Mouse (Mus musculus) intestine, postnatal 0 days (tissue): ENCODE data around the gene Rbm44. TPM values are rescaled to one million over a fixed set of nuclear protein-coding genes. Genes with fewer than 3 reads are reported as not detected.
A peak's percentile ranks its signal among the peaks of the same experiment; 100 is the strongest.

Experiments
- ATAC-seq: fragments of 200-750 bp; cut with Nextera tagmentation; 2 replicates; pipeline ENCODE4 v1.8.0; 2017; ENCODE audit warnings: mild to moderate bottlenecking, moderate TSS enrichment, moderate library complexity
- H3K27ac ChIP-seq: fragments of 300-500 bp; sonication (generic); 2 replicates; pipeline ENCODE4 v1.5.1; 2014; ENCODE audit warnings: mild to moderate bottlenecking, low read depth, low read length, moderate library complexity
- H3K27me3 ChIP-seq: fragments of 300-500 bp; sonication (generic); replicated peaks from 2 replicates; pipeline ENCODE4 v1.6.1; 2014; ENCODE audit warnings: low read length, mixed read lengths; ENCODE audit not compliant: control insufficient read depth, insufficient read depth
- H3K36me3 ChIP-seq: fragments of 300-500 bp; sonication (generic); 2 replicates; pipeline ENCODE4 v1.6.1; 2014; ENCODE audit warnings: mild to moderate bottlenecking, moderate library complexity; ENCODE audit not compliant: control insufficient read depth, insufficient read depth
- H3K4me1 ChIP-seq: fragments of 300-500 bp; sonication (generic); replicated peaks from 2 replicates; pipeline ENCODE4 v1.6.1; 2014; ENCODE audit warnings: antibody characterized with exemption, low read length, mixed read lengths; ENCODE audit not compliant: control insufficient read depth, insufficient read depth
- H3K4me2 ChIP-seq: fragments of 300-500 bp; sonication (generic); replicated peaks from 2 replicates; pipeline ENCODE4 v1.6.1; 2014; ENCODE audit warnings: low read depth, mild to moderate bottlenecking, moderate library complexity
- H3K4me3 ChIP-seq: fragments of 300-500 bp; sonication (generic); 2 replicates; pipeline ENCODE4 v1.5.1; 2014; ENCODE audit warnings: low read depth, low read length
- H3K9ac ChIP-seq: fragments of 300-500 bp; sonication (generic); 2 replicates; pipeline ENCODE4 v1.6.1; 2014; ENCODE audit warnings: mild to moderate bottlenecking, low read depth, low read length
- H3K9me3 ChIP-seq: fragments of 300-500 bp; sonication (generic); 2 replicates; pipeline ENCODE4 v1.6.1; 2016; ENCODE audit warnings: mixed run types; ENCODE audit not compliant: control insufficient read depth
- CTCF ChIP-seq: sonication (generic); IDR thresholded peaks from 2 replicates; pipeline ENCODE4 v1.5.1; 2016; ENCODE audit warnings: low read depth, mild to moderate bottlenecking, control low read depth, antibody characterized with exemption, moderate library complexity
- WGBS: fragments of 180-500 bp; shearing (Covaris S2); extraction: QIAGEN DNeasy Blood & Tissue Kit; methylation state at CpG from one replicate; pipeline ENCODE4 v1.1.7; 2014; 5-methylcytosine and 5-hydroxymethylcytosine counted together
- polyA plus RNA-seq: library from polyadenylated mRNA; unstranded; fragments of >200 nt; fragmentation: Nextera tagmentation; extraction: Ambion mirVana; gene quantifications from 2 replicates; pipeline ENCODE4 v1.2.1, GENCODE M21; 2015

The Rbm44 gene
- polyA plus RNA-seq, 1 experiment from 2014 or later = 0.13 TPM

DNA sequence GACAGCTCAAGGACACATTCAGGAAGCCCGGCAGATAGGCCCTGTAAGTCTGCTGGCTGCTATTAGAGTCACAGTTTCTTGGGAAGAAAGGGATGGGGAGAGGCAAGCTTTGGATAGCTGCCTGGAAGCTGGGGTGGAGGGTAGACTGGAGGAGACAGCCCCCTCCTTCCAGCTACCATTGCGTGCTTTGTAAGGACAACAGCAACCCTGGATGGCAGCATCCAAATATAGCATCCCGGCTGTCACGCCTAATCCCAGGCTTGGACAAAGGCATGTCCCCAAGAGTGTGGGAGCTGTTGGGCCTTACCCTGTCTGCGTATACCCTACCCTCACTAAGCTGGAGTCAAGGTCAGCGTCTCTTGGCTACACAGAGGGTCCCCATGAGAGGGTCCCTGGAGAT is 64.5 kb downstream of the Rbm44 start:
- Histone ChIP-seq H3K27ac (no peak overlapping the region), H3K27me3 (no peaks in the 10 kb centered on the region), H3K9ac (no peak overlapping the region), H3K4me2 (no peak overlapping the region), H3K36me3 (no peaks in the 10 kb centered on the region), H3K4me3 (no peak overlapping the region), H3K9me3 (no peaks in the 10 kb centered on the region), H3K4me1 (no peaks in the 10 kb centered on the region)
- 73% methylated on average over 6 of the region's 6 CpGs for WGBS
- ATAC-seq = no peak
- no peak for TF ChIP-seq CTCF

DNA sequence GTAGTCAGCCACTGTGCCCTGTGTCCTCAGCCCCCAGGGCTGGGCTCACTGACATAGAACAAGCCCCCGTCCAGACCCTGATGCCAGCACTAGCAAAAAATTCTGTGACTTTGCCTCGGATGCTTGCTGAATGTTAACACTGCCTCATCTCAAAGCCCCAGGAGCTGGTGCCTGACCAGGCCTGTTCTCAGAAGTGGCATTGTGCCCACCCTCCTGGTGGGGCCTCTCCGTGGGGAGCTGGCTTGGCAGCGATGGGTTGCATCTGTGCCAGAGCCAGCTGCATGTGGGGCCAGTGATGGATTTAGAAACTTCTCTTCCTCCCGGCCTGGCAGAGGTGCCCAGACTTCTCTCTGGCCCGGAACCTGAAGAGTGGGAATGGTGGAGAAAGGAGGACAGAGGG is 64.9 kb downstream of the Rbm44 start:
- Histone ChIP-seq H3K27ac (no peak overlapping the region), H3K4me1 (no peaks in the 10 kb centered on the region), H3K27me3 (no peaks in the 10 kb centered on the region), H3K9me3 (no peaks in the 10 kb centered on the region), H3K9ac (no peak overlapping the region), H3K4me3 (no peak overlapping the region), H3K4me2 (no peak overlapping the region), H3K36me3 (no peaks in the 10 kb centered on the region)
- ATAC-seq = no peak
- no peak for TF ChIP-seq CTCF
- WGBS = 81% methylated on average over 6 of the region's 6 CpGs

DNA sequence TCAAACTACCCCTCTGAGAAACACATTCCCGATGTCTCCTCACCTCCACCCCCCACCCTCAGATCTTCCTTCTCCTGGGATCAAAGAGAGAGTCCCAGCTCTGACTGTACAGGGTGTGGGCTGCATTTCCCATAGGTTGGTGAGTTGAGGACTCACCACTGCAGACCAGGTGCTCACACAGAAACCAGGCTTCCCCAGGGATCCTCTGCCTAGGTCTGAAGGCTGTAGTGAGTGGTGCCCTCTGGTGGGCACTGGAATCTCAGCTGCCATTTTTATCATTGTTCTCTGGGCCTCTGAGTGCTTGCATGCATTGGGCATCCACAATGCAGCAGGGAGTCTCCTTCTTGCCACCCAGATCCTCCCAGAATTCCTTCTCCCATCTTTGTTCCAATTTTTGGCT is 66.2 kb downstream of the Rbm44 start:
- H3K4me2 ChIP-seq = no peak overlapping the region
- H3K4me1 ChIP-seq = no peaks in the 10 kb centered on the region
- H3K4me3 ChIP-seq = no peak overlapping the region
- 73% methylated on average over 1 of the region's 1 CpGs for WGBS
- no peaks in the 10 kb centered on the region for H3K9me3 ChIP-seq
- no peaks in the 10 kb centered on the region for H3K27me3 ChIP-seq
- H3K36me3 ChIP-seq = no peaks in the 10 kb centered on the region
- no peak for ATAC-seq
- no peak overlapping the region for H3K27ac ChIP-seq
- H3K9ac ChIP-seq = no peak overlapping the region
- TF ChIP-seq CTCF = peak; percentile 86

DNA sequence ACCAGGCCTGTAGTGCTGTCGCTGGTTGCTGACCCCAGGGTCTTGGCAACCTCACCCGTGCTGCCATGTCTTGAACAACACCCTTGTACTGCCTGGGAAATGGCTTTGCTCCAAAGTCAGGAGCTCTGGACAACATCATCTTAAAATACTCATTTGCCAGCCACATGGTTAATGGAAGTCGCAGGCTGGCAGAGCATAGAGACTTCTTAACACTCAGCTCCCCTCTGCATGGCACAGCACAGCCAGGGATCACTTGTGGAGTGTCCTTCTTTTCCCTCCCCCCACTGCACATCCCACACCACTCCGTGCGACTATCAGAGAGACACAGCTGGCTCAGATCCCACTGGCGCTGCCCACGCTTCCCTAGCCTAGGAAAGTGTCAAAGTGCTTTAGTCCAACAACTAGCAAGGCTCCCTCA is 66.7 kb downstream of the Rbm44 start:
- whole genome bisulfite sequencing = 65% methylated on average over 7 of the region's 7 CpGs
- H3K4me2 ChIP-seq = no peak overlapping the region
- no peak overlapping the region for H3K9ac ChIP-seq
- H3K36me3 ChIP-seq = no peaks in the 10 kb centered on the region
- H3K27me3 ChIP-seq = no peaks in the 10 kb centered on the region
- ATAC-seq = no peak
- H3K27ac ChIP-seq = no peak overlapping the region
- no peak for TF ChIP-seq CTCF
- no peak overlapping the region for H3K4me3 ChIP-seq
- H3K9me3 ChIP-seq = no peaks in the 10 kb centered on the region
- no peaks in the 10 kb centered on the region for H3K4me1 ChIP-seq

DNA sequence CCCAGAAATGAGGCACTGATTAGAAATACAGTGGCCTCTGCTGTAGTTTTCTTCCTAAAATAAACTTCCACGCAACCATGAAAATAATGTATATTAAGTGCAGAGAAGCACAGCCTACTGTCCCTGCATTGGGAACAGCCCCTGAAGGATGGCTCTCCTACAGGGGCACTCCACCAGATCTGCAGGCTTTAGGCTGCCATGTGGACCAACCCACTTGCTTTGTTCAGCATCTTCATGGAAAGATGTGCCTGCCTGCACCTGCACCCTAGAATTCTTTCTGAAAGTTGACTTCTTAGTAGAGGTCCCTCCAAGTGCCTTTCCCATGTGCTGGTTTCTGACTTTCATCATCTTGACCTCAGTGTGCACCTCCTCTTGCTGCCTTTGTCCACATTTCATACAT is 70.4 kb downstream of the Rbm44 start:
- WGBS = 83% methylated on average over 1 of the region's 1 CpGs
- H3K9me3 ChIP-seq = no peaks in the 10 kb centered on the region
- no peaks in the 10 kb centered on the region for H3K4me1 ChIP-seq
- no peaks in the 10 kb centered on the region for H3K27me3 ChIP-seq
- TF ChIP-seq CTCF = no peak
- ATAC-seq = no peak
- H3K36me3 ChIP-seq = no peaks in the 10 kb centered on the region
- no peak overlapping the region for H3K27ac ChIP-seq
- no peak overlapping the region for H3K4me2 ChIP-seq
- H3K4me3 ChIP-seq = no peak overlapping the region
- no peak overlapping the region for H3K9ac ChIP-seq

DNA sequence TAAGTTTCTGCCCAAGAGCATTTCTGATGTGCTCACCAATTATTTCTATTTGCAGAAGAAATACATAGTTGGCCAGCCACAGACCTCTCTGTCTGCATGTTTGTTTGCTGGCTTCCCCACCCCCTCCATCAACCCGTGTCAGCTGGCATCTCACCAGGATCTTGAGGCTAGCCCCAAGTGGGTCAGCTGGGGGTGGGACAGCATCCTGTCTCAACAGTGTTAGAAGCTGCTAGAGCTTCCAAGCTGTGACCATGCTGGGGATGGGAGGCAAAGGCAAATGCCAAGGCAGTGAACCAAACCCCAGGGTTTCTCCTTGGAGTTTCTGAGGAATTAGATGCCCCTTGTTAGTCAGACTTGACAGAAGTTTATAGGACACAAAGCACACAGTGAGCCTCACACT is 71.1 kb downstream of the Rbm44 start:
- 16% methylated on average over 1 of the region's 1 CpGs for WGBS
- Histone ChIP-seq H3K4me2 (no peak overlapping the region), H3K27ac (no peak overlapping the region), H3K27me3 (no peaks in the 10 kb centered on the region), H3K4me1 (no peaks in the 10 kb centered on the region), H3K36me3 (no peaks in the 10 kb centered on the region), H3K4me3 (no peak overlapping the region), H3K9ac (no peak overlapping the region), H3K9me3 (no peaks in the 10 kb centered on the region)
- no peak for ATAC-seq
- no peak for TF ChIP-seq CTCF
